Mouse (Mus musculus): ENCODE measurements at regions not wholly inside any gene's neighbourhood (a gene's known extent, or its start where the extent isn't known, plus 50 kb on each side); places are given as distances from the start of the nearest gene placed in this dataset.

GRCm38 (mm10) chr12:42369029-42369577 lies 882.9 kb upstream of the Lrrn3 start:
- ATAC-seq (replicated peaks in 1 of 2; ENCODE audit: insufficient read depth in 1 of 2, low FRiP score in 2 of 2, low TSS enrichment in 1 of 2, low read depth in 1 of 2, poor library complexity in 2 of 2, severe bottlenecking in 2 of 2), result no peak

DNA sequence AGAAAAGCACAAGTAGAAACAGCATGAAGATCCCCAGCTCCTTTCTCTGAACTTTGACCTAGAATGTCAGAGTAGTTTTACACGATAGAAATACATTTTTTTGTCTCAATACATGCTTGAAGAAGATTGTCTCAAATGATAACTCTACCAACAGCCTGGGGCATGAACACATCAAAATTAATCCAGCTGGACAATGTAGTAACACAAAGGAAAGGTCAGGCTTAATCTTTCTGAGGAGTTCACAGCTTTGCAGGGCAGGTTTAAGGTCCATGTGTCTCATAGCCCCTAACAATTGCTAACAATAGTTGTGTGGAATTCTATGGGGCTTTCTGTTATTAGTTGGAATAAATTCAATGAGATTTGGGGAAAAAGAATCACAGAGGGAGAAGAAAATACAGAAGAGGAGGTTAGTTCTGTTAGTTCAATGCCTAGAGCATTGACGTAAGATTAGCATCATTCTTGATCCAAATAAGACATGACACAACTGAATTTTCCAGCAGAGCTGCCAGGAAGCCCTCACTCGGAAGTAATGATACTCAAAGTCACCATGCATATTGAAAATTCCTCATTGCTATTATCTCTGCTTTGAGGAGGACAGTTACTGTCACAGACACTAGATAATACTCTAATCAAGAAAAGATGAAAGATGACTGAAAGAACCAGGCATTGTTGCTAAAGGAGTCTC lies 852.9 kb upstream of the Lrrn3 start:
- no peak for ATAC-seq (replicated peaks in 1 of 2; ENCODE audit: insufficient read depth in 1 of 2, low FRiP score in 2 of 2, low TSS enrichment in 1 of 2, low read depth in 1 of 2, poor library complexity in 2 of 2, severe bottlenecking in 2 of 2)

- no peak for ATAC-seq (replicated peaks in 1 of 2; ENCODE audit: insufficient read depth in 1 of 2, low FRiP score in 2 of 2, low TSS enrichment in 1 of 2, low read depth in 1 of 2, poor library complexity in 2 of 2, severe bottlenecking in 2 of 2)
Observed at GRCm38 (mm10) chr12:42306429-42306828, 820.2 kb upstream of the Lrrn3 start.

GRCm38 (mm10) chr12:42277241-42278032 lies 791.2 kb upstream of the Lrrn3 start:
- ATAC-seq (replicated peaks in 1 of 2; ENCODE audit: insufficient read depth in 1 of 2, low FRiP score in 2 of 2, low TSS enrichment in 1 of 2, low read depth in 1 of 2, poor library complexity in 2 of 2, severe bottlenecking in 2 of 2), result no peak

DNA sequence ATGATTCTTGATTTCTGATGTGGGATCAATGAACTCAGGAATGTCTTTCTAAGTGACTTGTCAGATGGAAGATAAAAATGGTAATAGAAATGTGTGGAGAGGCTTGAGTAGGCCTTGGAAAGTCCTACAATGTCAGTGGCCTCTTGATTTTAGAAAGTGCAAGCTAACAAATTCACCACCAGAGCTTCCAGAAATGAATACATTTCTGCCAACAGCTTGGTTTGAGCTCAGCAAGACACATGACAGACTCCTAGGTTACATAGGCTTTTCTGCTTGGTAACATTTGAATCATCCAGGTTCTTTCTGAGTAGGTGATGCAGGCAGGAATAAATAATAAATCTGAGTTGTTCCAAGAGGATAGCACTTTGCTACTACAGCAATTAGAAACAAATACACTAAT lies 764.2 kb upstream of the Lrrn3 start:
- ATAC-seq (replicated peaks in 1 of 2; ENCODE audit: insufficient read depth in 1 of 2, low FRiP score in 2 of 2, low TSS enrichment in 1 of 2, low read depth in 1 of 2, poor library complexity in 2 of 2, severe bottlenecking in 2 of 2), result no peak

DNA sequence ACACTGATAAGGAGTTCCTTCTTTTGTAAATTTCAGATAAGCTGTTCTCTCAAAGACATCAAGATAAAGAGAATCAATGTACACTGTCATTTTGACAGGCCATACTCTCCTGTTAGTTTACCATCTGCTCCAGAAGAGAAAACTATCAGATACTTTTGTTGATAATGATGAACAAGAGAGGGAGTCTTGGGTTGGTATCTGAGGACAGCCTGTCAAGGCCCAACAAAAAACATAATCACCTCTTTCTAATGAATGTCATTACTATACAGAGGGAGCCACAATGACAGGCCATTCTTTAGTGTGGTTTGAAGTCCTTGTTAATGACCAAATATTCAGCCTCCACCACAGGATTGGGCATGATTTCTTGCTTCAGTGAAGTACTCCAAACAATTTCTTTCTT lies 743.0 kb upstream of the Lrrn3 start:
- no peak for ATAC-seq (replicated peaks in 1 of 2; ENCODE audit: insufficient read depth in 1 of 2, low FRiP score in 2 of 2, low TSS enrichment in 1 of 2, low read depth in 1 of 2, poor library complexity in 2 of 2, severe bottlenecking in 2 of 2)

- peak; percentile 39 to 67; a peak in 3 of 4 replicates for ATAC-seq (replicated peaks in 1 of 2; ENCODE audit: insufficient read depth in 1 of 2, low FRiP score in 2 of 2, low TSS enrichment in 1 of 2, low read depth in 1 of 2, poor library complexity in 2 of 2, severe bottlenecking in 2 of 2)
Observed at GRCm38 (mm10) chr12:42181646-42182045, 695.4 kb upstream of the Lrrn3 start.

DNA sequence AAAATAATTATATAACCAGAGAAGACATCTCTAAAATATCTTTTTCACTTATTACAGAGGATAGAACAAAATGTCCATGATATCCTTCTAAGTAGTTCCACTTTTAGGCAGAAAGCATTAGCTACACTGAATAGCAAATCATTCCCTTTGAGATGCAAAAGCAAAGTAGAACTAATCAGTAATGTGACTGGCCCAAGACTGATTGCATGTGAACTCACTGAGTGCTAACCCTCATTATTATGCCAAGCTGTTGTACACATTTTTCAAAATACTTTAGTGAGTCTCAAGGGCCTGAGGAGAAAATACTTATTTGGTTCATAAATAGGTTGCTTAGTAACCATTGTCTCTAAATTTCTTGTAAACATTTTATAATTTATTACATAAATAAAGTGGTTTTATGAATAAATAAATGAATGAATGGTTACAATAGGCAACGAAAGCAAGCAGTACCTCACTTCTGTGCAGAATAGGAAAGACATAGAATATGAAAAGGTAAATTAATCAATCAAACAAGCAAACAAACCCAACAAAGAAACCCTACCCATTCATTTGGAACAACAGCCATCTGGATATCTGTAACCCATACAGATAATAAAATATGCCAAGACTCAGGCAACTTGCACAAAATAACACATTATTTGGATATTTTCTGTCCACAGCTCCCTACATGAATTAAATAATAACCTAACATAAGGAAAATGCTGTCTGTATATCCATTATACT lies 693.9 kb upstream of the Lrrn3 start:
- no peak for ATAC-seq (replicated peaks in 1 of 2; ENCODE audit: insufficient read depth in 1 of 2, low FRiP score in 2 of 2, low TSS enrichment in 1 of 2, low read depth in 1 of 2, poor library complexity in 2 of 2, severe bottlenecking in 2 of 2)

DNA sequence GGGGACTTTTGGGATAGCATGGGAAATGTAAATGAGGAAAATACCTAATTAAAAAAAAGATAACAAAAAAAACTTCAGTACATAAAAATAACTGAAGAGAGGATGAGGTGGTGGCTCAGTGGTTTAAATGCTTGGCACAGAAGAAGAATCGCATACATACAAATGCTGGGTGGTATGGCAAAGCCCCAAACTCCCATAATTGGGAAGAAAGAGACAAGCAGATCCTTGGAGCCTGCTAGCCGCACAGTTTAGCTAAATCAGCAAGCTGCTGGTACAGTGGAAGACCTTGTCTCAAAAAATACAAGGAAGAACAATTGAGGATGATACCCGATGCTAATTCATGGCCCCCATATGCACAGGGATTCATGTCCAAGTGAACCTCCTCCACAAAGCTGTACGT lies 661.7 kb upstream of the Lrrn3 start:
- no peak for ATAC-seq (replicated peaks in 1 of 2; ENCODE audit: insufficient read depth in 1 of 2, low FRiP score in 2 of 2, low TSS enrichment in 1 of 2, low read depth in 1 of 2, poor library complexity in 2 of 2, severe bottlenecking in 2 of 2)

GRCm38 (mm10) chr12:42138694-42139442 lies 652.6 kb upstream of the Lrrn3 start:
- no peak for ATAC-seq (replicated peaks in 1 of 2; ENCODE audit: insufficient read depth in 1 of 2, low FRiP score in 2 of 2, low TSS enrichment in 1 of 2, low read depth in 1 of 2, poor library complexity in 2 of 2, severe bottlenecking in 2 of 2)

- ATAC-seq (replicated peaks in 1 of 2; ENCODE audit: insufficient read depth in 1 of 2, low FRiP score in 2 of 2, low TSS enrichment in 1 of 2, low read depth in 1 of 2, poor library complexity in 2 of 2, severe bottlenecking in 2 of 2), result no peak
Observed at GRCm38 (mm10) chr12:42138177-42138576, 651.9 kb upstream of the Lrrn3 start.

DNA sequence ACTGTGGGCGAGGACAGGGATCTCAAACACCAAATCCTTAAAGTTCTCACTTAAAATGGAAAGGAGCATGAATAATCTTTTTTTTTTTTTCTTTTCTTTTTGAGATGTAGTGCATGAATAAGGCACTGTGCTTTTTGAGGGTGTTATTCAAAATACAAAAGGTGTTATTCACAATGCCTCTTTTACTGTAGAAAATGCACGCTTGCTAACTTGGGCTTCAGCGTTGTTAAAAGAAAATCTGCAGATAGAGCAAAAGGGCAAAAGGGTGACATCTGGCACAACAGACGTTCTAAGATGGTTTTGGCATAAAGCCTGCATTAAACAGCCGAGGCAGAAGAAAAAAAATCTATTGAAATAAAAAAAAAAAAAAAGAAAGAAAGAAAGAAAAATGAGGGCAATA lies 651.5 kb upstream of the Lrrn3 start:
- no peak for ATAC-seq (replicated peaks in 1 of 2; ENCODE audit: insufficient read depth in 1 of 2, low FRiP score in 2 of 2, low TSS enrichment in 1 of 2, low read depth in 1 of 2, poor library complexity in 2 of 2, severe bottlenecking in 2 of 2)

- no peak for ATAC-seq (replicated peaks in 1 of 2; ENCODE audit: insufficient read depth in 1 of 2, low FRiP score in 2 of 2, low TSS enrichment in 1 of 2, low read depth in 1 of 2, poor library complexity in 2 of 2, severe bottlenecking in 2 of 2)
Observed at GRCm38 (mm10) chr12:42100189-42100588, 614.0 kb upstream of the Lrrn3 start.

DNA sequence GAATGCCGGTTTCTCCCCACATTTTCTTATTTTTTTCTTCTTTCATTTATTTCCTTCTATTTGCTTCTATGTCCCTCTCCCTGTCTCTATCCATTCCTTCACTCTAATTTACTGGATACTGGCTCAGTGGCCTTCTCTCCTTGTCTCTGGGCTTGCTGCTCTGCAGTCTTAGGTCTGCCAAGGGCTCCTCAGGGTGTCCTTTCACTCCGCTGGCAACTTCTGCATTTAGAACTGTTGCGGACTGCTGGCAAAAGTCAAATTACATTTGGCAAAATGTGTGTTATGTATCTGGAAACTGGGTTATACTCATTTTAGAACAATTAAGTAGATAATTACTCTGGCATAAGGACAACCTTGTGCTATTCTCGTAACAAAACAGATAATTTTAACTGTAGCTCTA lies 584.2 kb upstream of the Lrrn3 start:
- no peak for ATAC-seq (replicated peaks in 1 of 2; ENCODE audit: insufficient read depth in 1 of 2, low FRiP score in 2 of 2, low TSS enrichment in 1 of 2, low read depth in 1 of 2, poor library complexity in 2 of 2, severe bottlenecking in 2 of 2)

GRCm38 (mm10) chr12:42063745-42064144 lies 577.5 kb upstream of the Lrrn3 start:
- no peak for ATAC-seq (replicated peaks in 1 of 2; ENCODE audit: insufficient read depth in 1 of 2, low FRiP score in 2 of 2, low TSS enrichment in 1 of 2, low read depth in 1 of 2, poor library complexity in 2 of 2, severe bottlenecking in 2 of 2)

DNA sequence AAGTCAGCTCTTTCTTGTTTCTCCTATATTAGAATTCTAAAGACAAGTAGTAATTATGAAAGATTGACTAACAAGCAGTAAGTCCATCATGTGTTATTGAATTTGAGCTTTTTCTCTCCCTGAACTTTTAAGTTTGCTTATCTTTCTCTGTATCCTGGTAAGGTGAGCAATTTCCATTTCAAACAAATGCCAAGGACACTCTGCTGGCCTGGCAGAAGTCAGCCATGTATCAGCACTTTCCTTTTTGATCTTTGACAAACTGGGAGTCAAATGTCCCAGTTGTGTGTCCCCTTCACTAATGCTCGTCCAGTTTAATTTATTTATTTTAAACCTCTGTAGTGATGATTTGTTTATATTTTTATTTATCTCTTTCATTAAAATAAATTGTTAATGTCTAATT lies 562.8 kb upstream of the Lrrn3 start:
- ATAC-seq (replicated peaks in 1 of 2; ENCODE audit: insufficient read depth in 1 of 2, low FRiP score in 2 of 2, low TSS enrichment in 1 of 2, low read depth in 1 of 2, poor library complexity in 2 of 2, severe bottlenecking in 2 of 2), result no peak

GRCm38 (mm10) chr12:42027874-42028273 lies 541.6 kb upstream of the Lrrn3 start:
- no peak for ATAC-seq (replicated peaks in 1 of 2; ENCODE audit: insufficient read depth in 1 of 2, low FRiP score in 2 of 2, low TSS enrichment in 1 of 2, low read depth in 1 of 2, poor library complexity in 2 of 2, severe bottlenecking in 2 of 2)

Measured in hematopoietic stem cell, adult 5-6 weeks (primary cell).